Mouse (Mus musculus) spleen, embryonic (tissue): ENCODE measurements around the gene Abhd4.

Experiments
- CTCF ChIA-PET: fragments of 350-600 bp; sonication (Branson Sonifier 250); formaldehyde crosslinking; loops from one replicate; lab custom pipeline; 2022; lab: Charles Lee

The Abhd4 gene

DNA sequence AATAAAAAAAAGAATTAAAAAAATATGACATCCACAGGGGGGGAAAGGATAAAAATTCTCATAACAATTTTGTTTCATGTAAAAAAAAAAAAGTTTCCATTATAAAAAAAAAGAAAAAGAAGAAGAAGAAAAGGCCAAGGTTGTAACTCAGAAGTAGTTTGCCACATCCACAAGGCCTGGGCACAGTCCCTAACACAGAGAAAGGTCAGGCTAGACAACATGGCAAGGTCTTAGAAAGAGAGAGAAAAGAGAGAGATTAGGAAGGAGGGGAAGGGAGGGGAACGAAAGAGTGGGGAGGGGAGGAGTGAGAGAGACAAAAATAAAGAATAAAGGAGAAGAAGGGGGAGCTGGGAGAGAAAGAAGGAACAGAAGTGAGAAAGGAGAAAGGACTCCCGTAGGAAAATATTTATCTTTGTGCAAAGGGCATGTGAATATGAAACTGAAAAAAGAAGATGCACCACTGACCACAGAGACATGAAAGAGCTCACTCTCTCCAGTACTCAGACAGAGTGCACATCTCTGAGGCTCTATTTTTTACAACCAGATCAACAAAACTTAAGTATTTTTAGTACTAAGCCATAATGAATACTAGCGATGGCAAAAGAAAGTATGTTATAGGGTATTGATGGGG lies 18.1 kb downstream of the Abhd4 start:
- CTCF ChIA-PET: no interaction called here

GRCm38 (mm10) chr14:54272696-54273095 lies 18.7 kb downstream of the Abhd4 start:
- CTCF ChIA-PET: interaction anchor here (0.7 kb wide), 1 partner anchor 38 kb away, joined by 19 read pairs; no protein-coding TSS in a partner anchor

DNA sequence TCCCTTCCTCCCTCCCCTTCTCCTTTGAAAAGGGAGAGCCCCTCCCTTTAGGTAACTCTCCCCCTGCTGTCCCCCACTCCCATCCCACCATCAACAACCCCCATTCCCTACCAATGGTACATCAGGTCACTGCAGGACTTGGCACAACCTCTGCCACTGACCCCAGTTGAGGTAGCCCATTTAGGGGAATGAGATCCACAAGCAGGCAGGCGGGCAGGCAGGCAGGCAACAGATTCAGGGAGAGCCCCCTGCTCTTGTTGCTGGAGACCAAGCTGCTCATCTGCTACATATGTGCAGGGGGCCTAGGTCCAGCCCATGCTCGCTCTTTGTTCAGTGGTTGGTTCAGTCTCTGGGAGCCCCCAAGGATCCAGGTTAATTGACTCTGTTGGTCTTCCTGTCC lies 22.5 kb downstream of the Abhd4 start:
- CTCF ChIA-PET: no interaction called here

- CTCF ChIA-PET: no interaction called here
Measured at GRCm38 (mm10) chr14:54284839-54285238, 30.9 kb downstream of the Abhd4 start, which contains the start of gene Olfr49. Gene Olfr49, minus strand, starts transcription at chr14:54284939.

DNA sequence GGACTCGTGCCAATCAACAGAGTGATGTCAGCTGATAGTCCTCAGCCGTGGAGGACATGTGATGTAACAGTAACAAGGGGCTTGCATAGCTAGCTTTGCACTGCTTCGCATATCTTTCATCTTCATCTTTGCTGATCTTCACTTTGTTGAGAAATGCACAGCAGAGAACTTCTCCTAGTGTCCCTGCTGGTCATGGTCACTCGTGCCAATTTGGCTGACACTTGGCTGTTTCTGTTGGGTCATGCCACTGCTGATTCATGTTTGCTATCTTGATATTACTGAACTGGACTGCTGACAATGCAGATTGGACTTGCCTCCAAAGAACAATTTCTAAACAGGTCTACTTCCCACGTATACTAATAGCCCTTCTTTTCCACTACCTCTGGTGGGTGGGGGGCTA lies 46.1 kb downstream of the Abhd4 start:
- CTCF ChIA-PET: no interaction called here

GRCm38 (mm10) chr14:54300676-54301075 lies 46.7 kb downstream of the Abhd4 start:
- CTCF ChIA-PET: no interaction called here

DNA sequence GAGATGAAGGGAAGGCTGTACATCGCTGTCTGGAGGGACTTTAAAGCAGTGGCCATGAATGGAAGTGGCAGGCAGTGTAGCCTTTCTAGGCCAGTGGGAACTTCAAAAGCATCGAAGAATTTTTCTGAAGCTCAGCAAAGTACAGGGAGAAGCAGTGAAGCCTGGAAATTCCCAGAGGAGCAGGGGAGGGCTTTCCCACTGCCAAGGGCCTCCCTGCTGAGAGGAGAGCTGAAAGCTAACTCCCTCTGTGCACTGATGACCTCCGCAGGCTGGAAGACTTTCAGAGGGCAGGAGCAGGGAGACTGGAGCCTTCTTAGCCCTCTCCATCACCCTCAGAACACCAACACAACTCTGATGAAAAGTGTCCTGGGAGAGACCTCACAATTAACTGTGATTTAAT lies 57.8 kb downstream of the Abhd4 start:
- CTCF ChIA-PET: no interaction called here
